Mouse (Mus musculus) gastrocnemius, adult 18-20 months (tissue): ENCODE results near the gene Myog. TPM values are rescaled to one million over a fixed set of nuclear protein-coding genes. Genes with fewer than 3 reads are reported as not detected.

Source experiments
- DNase-seq: peaks from one replicate; pipeline ENCODE4 v3.0.0; 2021; ENCODE audit warnings: low spot score
- total RNA-seq, 2 experiments: library from RNA; stranded (reverse); gene quantifications; 2 replicates each; pipeline ENCODE4 v1.2.3; 2021

The Myog gene
- total RNA-seq, 2 experiments from 2014 or later, result 10.4 to 18.9 TPM

- no peak for DNase-seq
Observed at GRCm38 (mm10) chr1:134283108-134283507, 6.7 kb upstream of the Myog start.

GRCm38 (mm10) chr1:134285458-134286120, 4.2 kb upstream of the Myog start:
- DNase-seq, result no peak

- DNase-seq, result peak; percentile 56
Observed at GRCm38 (mm10) chr1:134288239-134288638, 1.6 kb upstream of the Myog start.

- DNase-seq, result no peak
Observed at GRCm38 (mm10) chr1:134290300-134290699, 511 bp downstream of the Myog start.

- DNase-seq, result peak; percentile 78
Observed at GRCm38 (mm10) chr1:134290909-134291308, 1.1 kb downstream of the Myog start.

GRCm38 (mm10) chr1:134291555-134291954, 1.8 kb downstream of the Myog start:
- DNase-seq, result no peak

GRCm38 (mm10) chr1:134292073-134292472, 2.3 kb downstream of the Myog start:
- peak; percentile 35 for DNase-seq

GRCm38 (mm10) chr1:134292601-134293000, 2.8 kb downstream of the Myog start:
- no peak for DNase-seq

- DNase-seq, result no peak
Observed at GRCm38 (mm10) chr1:134293276-134293675, 3.5 kb downstream of the Myog start.

GRCm38 (mm10) chr1:134293738-134294604, 4.2 kb downstream of the Myog start:
- no peak for DNase-seq

- DNase-seq, result peak; percentile 42
Observed at GRCm38 (mm10) chr1:134297265-134297664, 7.5 kb downstream of the Myog start.

- DNase-seq, result no peak
Observed at GRCm38 (mm10) chr1:134298636-134299411, 9.0 kb downstream of the Myog start.

GRCm38 (mm10) chr1:134302568-134303238, 12.9 kb downstream of the Myog start:
- DNase-seq, result peak; percentile 86

- DNase-seq, result no peak
Observed at GRCm38 (mm10) chr1:134304940-134305339, 15.2 kb downstream of the Myog start.

- DNase-seq, result no peak
Observed at GRCm38 (mm10) chr1:134307409-134307808, 17.6 kb downstream of the Myog start.

- DNase-seq, result no peak
Observed at GRCm38 (mm10) chr1:134310291-134310690, 20.5 kb downstream of the Myog start.

GRCm38 (mm10) chr1:134310729-134311128, 20.9 kb downstream of the Myog start:
- no peak for DNase-seq

GRCm38 (mm10) chr1:134311760-134312159, 22.0 kb downstream of the Myog start:
- no peak for DNase-seq

- DNase-seq, result no peak
Observed at GRCm38 (mm10) chr1:134315181-134315580, 25.4 kb downstream of the Myog start.

GRCm38 (mm10) chr1:134316361-134316760, 26.6 kb downstream of the Myog start:
- DNase-seq, result no peak

- no peak for DNase-seq
Observed at GRCm38 (mm10) chr1:134318261-134318660, 28.5 kb downstream of the Myog start.
